Mouse (Mus musculus) bone marrow macrophage, adult 2 months (primary cell): ENCODE measurements around the gene Cyp1b1. TPM values are rescaled to one million over a fixed set of nuclear protein-coding genes. Genes with fewer than 3 reads are reported as not detected.

Experiments
- H3K27ac ChIP-seq: 2 replicates; pipeline ENCODE4 v1.5.1; 2012; ENCODE audit warnings: low read depth, low read length; ENCODE audit not compliant: insufficient read depth
- H3K4me1 ChIP-seq: 2 replicates; pipeline ENCODE4 v1.6.1; 2012; ENCODE audit warnings: low read length; ENCODE audit not compliant: control insufficient read depth, insufficient read depth
- H3K4me3 ChIP-seq: 2 replicates; pipeline ENCODE4 v1.5.1; 2012; ENCODE audit warnings: mild to moderate bottlenecking, low read length, moderate library complexity; ENCODE audit not compliant: insufficient read depth
- CTCF ChIP-seq: IDR thresholded peaks from 2 replicates; pipeline ENCODE4 v1.5.1; 2012; ENCODE audit warnings: low read depth, mild to moderate bottlenecking, low read length, moderate library complexity
- POLR2A ChIP-seq: IDR thresholded peaks from 2 replicates; pipeline ENCODE4 v1.6.1; 2012; ENCODE audit warnings: mild to moderate bottlenecking, low read depth, low read length, borderline replicate concordance
- polyA plus RNA-seq: library from polyadenylated mRNA; stranded (reverse); fragments of >200 nt; gene quantifications from 2 replicates; pipeline ENCODE4 v1.2.4, GENCODE M21; 2012; ENCODE audit not compliant: missing spikeins, insufficient read depth, insufficient read length

Gene Cyp1b1
- polyA plus RNA-seq, 1 experiment = 2.8 TPM

- no peak overlapping the region for H3K27ac ChIP-seq
- TF ChIP-seq CTCF = peak; percentile 67
- TF ChIP-seq POLR2A = no peak
- H3K4me3 ChIP-seq = peak overlapping the region; percentile 52
These were observed 835 bp upstream of the Cyp1b1 start for GRCm38 (mm10) chr17:79715649-79716143.

GRCm38 (mm10) chr17:79714368-79714895 is 429 bp downstream of the Cyp1b1 start:
- Histone ChIP-seq H3K27ac (no peak overlapping the region), H3K4me3 (peak overlapping the region; percentile 52; the same call in 1 of the 2 replicates), H3K4me1 (peaks cover 4% of the 10 kb centered on the region; the same call in 1 of the 2 replicates)
- TF ChIP-seq POLR2A = no peak
- TF ChIP-seq CTCF = no peak

More at GRCm38 (mm10) chr17:79715649-79716143, 835 bp upstream of the Cyp1b1 start:
- peaks cover 4% of the 10 kb centered on the region; the same call in 1 of the 2 replicates for H3K4me1 ChIP-seq

- peak overlapping the region; percentile 33 for H3K4me3 ChIP-seq
- H3K27ac ChIP-seq = no peak overlapping the region
- no peak for TF ChIP-seq CTCF
- no peak for TF ChIP-seq POLR2A
- H3K4me1 ChIP-seq = peaks cover 4% of the 10 kb centered on the region; the same call in 1 of the 2 replicates
These were observed 1.1 kb downstream of the Cyp1b1 start for GRCm38 (mm10) chr17:79713643-79714367.

GRCm38 (mm10) chr17:79713276-79713642 is 1.6 kb downstream of the Cyp1b1 start:
- no peak for TF ChIP-seq CTCF
- TF ChIP-seq POLR2A = no peak
- Histone ChIP-seq H3K4me1 (peaks cover 4% of the 10 kb centered on the region; the same call in 1 of the 2 replicates), H3K4me3 (peak overlapping the region; percentile 33), H3K27ac (no peak overlapping the region)

- Histone ChIP-seq H3K4me3 (no peak overlapping the region), H3K27ac (no peak overlapping the region)
- TF ChIP-seq POLR2A (no peak), CTCF (no peak)
These were observed 2.3 kb downstream of the Cyp1b1 start for GRCm38 (mm10) chr17:79712536-79712935.

GRCm38 (mm10) chr17:79711944-79712343 is 2.9 kb downstream of the Cyp1b1 start:
- Histone ChIP-seq H3K4me1 (peaks cover 4% of the 10 kb centered on the region; the same call in 1 of the 2 replicates), H3K4me3 (no peak overlapping the region), H3K27ac (no peak overlapping the region)
- TF ChIP-seq CTCF (no peak), POLR2A (no peak)

More at GRCm38 (mm10) chr17:79712536-79712935, 2.3 kb downstream of the Cyp1b1 start:
- H3K4me1 ChIP-seq = peaks cover 4% of the 10 kb centered on the region; the same call in 1 of the 2 replicates

- peaks cover 4% of the 10 kb centered on the region; the same call in 1 of the 2 replicates for H3K4me1 ChIP-seq
- H3K27ac ChIP-seq = no peak overlapping the region
- H3K4me3 ChIP-seq = no peak overlapping the region
- TF ChIP-seq CTCF = no peak
- no peak for TF ChIP-seq POLR2A
These were observed 4.5 kb downstream of the Cyp1b1 start for GRCm38 (mm10) chr17:79710246-79710842.

- TF ChIP-seq CTCF (no peak), POLR2A (no peak)
- Histone ChIP-seq H3K27ac (no peak overlapping the region), H3K4me3 (no peak overlapping the region), H3K4me1 (peaks cover 4% of the 10 kb centered on the region; the same call in 1 of the 2 replicates)
These were observed 5.1 kb downstream of the Cyp1b1 start for GRCm38 (mm10) chr17:79709718-79710117.

GRCm38 (mm10) chr17:79708168-79708567 is 6.7 kb downstream of the Cyp1b1 start:
- Histone ChIP-seq H3K4me1 (no peaks in the 10 kb centered on the region), H3K4me3 (no peak overlapping the region), H3K27ac (no peak overlapping the region)
- TF ChIP-seq CTCF (no peak), POLR2A (no peak)
